Mouse (Mus musculus) stomach, embryonic 14.5 days (tissue): ENCODE measurements at regions not wholly inside any gene's neighbourhood (a gene's known extent, or its start where the extent isn't known, plus 50 kb on each side); places are given as distances from the start of the nearest gene placed in this dataset.

Experiments used
- ATAC-seq: fragments of 200-750 bp; cut with Nextera tagmentation; 2 replicates; pipeline ENCODE4 v1.8.0; 2017; ENCODE audit warnings: low read depth, moderate TSS enrichment; ENCODE audit not compliant: insufficient number of reproducible peaks, insufficient read depth, low FRiP score
- H3K27ac ChIP-seq: fragments of 300-500 bp; sonication (generic); 2 replicates; pipeline ENCODE4 v1.5.1; 2014; ENCODE audit warnings: mild to moderate bottlenecking, low read length, moderate library complexity, mixed read lengths
- H3K27me3 ChIP-seq: fragments of 300-500 bp; sonication (generic); 2 replicates; pipeline ENCODE4 v1.6.1; 2014; ENCODE audit warnings: low read length, control low read depth, mixed read lengths; ENCODE audit not compliant: control insufficient read depth, insufficient read depth
- H3K36me3 ChIP-seq: fragments of 300-500 bp; sonication (generic); 2 replicates; pipeline ENCODE4 v1.6.1; 2014; ENCODE audit warnings: mild to moderate bottlenecking, control low read depth, low read length, moderate library complexity, mixed read lengths; ENCODE audit not compliant: control insufficient read depth, insufficient read depth
- H3K4me1 ChIP-seq: fragments of 300-500 bp; sonication (generic); 2 replicates; pipeline ENCODE4 v1.6.1; 2014; ENCODE audit warnings: low read length, control low read depth, mixed read lengths; ENCODE audit not compliant: control insufficient read depth, insufficient read depth
- H3K4me2 ChIP-seq: fragments of 300-500 bp; sonication (generic); replicated peaks from 2 replicates; pipeline ENCODE4 v1.6.1; 2014; ENCODE audit warnings: low read depth, low read length, control low read depth
- H3K4me3 ChIP-seq: fragments of 300-500 bp; sonication (generic); 2 replicates; pipeline ENCODE4 v1.5.1; 2014; ENCODE audit warnings: low read depth, low read length, control low read depth
- H3K9ac ChIP-seq: fragments of 300-500 bp; sonication (generic); replicated peaks from 2 replicates; pipeline ENCODE4 v1.6.1; 2014; ENCODE audit warnings: low read depth, mild to moderate bottlenecking, control low read depth, low read length, moderate library complexity, mixed read lengths
- H3K9me3 ChIP-seq: fragments of 300-500 bp; sonication (generic); 2 replicates; pipeline ENCODE4 v1.6.1; 2016; ENCODE audit warnings: low read depth, low read length, control low read depth; ENCODE audit not compliant: control insufficient read depth
- WGBS: fragments of 180-500 bp; shearing (Covaris S2); extraction: QIAGEN DNeasy Blood & Tissue Kit; methylation state at CpG from one replicate; pipeline ENCODE4 v1.1.7; 2014; 5-methylcytosine and 5-hydroxymethylcytosine counted together

DNA sequence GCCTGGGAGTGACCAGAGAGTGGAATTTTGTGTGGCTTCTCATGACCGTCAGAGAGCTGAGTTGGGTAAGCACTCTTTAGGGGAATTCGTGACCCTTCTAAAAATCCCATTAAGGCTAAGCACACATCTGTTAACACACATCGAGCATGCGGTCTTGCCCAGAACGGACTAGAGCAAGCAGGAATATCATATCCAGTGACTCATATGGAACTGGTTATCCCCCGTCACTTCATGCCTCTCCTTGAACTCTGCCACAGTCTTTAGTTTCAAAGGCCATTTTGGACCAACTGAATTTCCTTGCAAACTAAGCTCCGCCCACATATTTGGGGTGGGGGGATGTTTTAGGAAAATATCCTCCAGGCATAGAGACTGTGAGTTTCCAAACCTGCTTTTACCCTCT, 186.7 kb upstream of the Usp24 start:
- no peak for ATAC-seq
- H3K27ac ChIP-seq = no peak overlapping the region; the same call in 1 of the 2 replicates
- H3K4me3 ChIP-seq = no peak overlapping the region
- no peaks in the 10 kb centered on the region for H3K27me3 ChIP-seq
- no peaks in the 10 kb centered on the region for H3K36me3 ChIP-seq
- no peak overlapping the region for H3K9ac ChIP-seq
- H3K4me1 ChIP-seq = peaks cover 6% of the 10 kb centered on the region; the same call in 1 of the 2 replicates
- 55% methylated on average over 7 of the region's 7 CpGs for WGBS
- H3K9me3 ChIP-seq = no peaks in the 10 kb centered on the region
- no peak overlapping the region for H3K4me2 ChIP-seq

DNA sequence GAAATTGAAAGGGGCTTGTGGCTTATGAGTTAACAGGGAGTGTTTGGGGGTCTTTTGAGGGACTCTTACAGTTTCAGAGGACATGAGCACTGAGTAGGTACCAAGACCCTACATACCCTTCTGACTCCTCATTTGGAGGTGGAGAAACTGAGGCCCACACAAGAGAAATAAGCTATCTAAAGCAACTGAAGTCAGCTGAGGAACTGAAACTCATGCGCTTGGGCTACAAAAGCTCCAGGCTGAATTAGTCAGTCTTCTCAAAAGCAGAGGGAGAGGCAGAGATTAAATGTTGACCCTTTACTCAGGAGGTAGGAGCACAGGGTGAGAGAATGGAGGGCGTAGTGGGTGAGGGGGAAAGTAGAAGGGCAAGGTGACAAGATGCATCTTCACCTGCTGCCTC, 186.2 kb upstream of the Usp24 start:
- Histone ChIP-seq H3K4me1 (peaks cover 7% of the 10 kb centered on the region; the same call in 1 of the 2 replicates), H3K9ac (no peak overlapping the region), H3K27ac (no peak overlapping the region), H3K9me3 (no peaks in the 10 kb centered on the region), H3K4me2 (no peak overlapping the region), H3K36me3 (no peaks in the 10 kb centered on the region), H3K4me3 (no peak overlapping the region), H3K27me3 (no peaks in the 10 kb centered on the region)
- 85% methylated on average over 2 of the region's 2 CpGs for WGBS
- no peak for ATAC-seq

DNA sequence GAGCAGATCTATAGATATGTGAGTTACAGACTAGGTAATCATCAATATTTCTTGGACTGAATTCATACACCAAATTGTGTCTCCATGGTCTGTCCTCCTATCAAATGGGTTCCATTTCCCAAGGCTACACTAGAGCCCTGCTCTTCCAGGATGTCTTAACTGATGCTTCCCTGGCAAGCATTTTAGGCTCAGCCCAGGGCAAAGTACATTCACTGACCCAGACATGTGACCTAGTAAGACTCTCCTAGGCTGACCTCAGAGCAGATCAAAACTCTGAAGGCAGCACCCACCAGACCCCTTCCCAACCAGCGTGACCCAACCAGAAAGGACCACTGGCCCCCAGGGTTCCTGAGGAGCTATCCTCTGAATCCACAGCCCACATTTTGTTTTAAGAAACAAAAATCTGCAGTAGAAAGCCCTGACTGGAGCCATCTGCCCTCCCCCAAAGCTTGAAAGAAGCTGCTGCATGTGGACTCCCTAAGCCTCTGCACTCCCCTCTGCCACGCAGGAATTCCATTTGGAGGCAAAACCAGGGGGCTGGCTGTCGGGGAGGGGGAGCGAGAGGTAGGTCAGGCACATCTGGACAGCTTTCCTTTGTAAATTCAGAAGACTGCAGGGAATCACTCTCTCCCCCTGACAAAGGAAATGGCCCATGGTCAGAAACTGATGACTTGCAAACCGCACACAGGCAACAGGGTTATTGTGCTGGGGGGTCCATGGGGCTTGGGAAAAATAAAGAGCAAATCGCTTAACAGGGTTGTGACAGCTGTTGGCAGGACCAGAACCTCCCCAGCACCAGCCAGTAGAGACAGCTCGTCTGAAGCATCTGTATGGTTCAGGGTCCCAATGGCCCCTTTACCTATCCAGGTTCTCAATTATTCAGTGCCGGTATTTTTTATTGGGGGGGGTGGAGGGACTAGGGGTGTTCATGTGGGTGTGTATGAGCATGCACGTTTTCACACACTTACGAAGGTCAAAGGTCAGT, 182.0 kb upstream of the Usp24 start:
- Histone ChIP-seq H3K4me2 (no peak overlapping the region), H3K9ac (no peak overlapping the region), H3K4me3 (no peak overlapping the region), H3K27me3 (no peaks in the 10 kb centered on the region), H3K4me1 (peaks cover 7% of the 10 kb centered on the region; the same call in 1 of the 2 replicates), H3K9me3 (no peaks in the 10 kb centered on the region), H3K36me3 (no peaks in the 10 kb centered on the region), H3K27ac (no peak overlapping the region)
- WGBS = 52% methylated on average over 10 of the region's 10 CpGs
- no peak for ATAC-seq

DNA sequence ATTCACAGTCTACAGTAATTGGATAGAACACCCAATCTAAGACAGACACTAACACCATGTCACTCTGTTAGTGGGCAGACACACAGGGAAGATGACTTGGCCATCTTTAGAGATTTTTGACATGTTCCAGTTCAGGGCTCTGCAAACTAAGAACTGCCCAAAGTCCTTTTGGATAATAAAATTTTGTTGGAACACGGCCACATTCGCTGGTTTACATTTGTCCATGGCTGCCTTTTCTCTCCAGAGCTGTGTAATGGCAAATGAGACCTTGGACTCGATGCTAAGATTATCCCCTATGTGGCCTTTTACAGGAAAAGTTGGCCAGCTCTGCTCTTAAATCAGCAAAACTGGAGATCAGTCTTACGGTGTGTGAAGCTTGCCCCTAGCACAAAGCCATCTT, 173.3 kb upstream of the Usp24 start:
- Histone ChIP-seq H3K4me2 (no peak overlapping the region), H3K27me3 (no peaks in the 10 kb centered on the region), H3K36me3 (no peaks in the 10 kb centered on the region), H3K27ac (no peak overlapping the region), H3K4me3 (no peak overlapping the region), H3K4me1 (no peaks in the 10 kb centered on the region), H3K9me3 (no peaks in the 10 kb centered on the region), H3K9ac (no peak overlapping the region)
- ATAC-seq = no peak
- 65% methylated on average over 4 of the region's 4 CpGs for WGBS

- Histone ChIP-seq H3K9ac (no peak overlapping the region), H3K27me3 (no peaks in the 10 kb centered on the region), H3K36me3 (no peaks in the 10 kb centered on the region), H3K9me3 (no peaks in the 10 kb centered on the region), H3K4me3 (no peak overlapping the region), H3K4me2 (no peak overlapping the region), H3K27ac (no peak overlapping the region), H3K4me1 (no peaks in the 10 kb centered on the region)
- ATAC-seq = no peak
- 80% methylated on average over 7 of the region's 7 CpGs for WGBS
Measured at GRCm38 (mm10) chr4:106144351-106145116, 171.5 kb upstream of the Usp24 start.

DNA sequence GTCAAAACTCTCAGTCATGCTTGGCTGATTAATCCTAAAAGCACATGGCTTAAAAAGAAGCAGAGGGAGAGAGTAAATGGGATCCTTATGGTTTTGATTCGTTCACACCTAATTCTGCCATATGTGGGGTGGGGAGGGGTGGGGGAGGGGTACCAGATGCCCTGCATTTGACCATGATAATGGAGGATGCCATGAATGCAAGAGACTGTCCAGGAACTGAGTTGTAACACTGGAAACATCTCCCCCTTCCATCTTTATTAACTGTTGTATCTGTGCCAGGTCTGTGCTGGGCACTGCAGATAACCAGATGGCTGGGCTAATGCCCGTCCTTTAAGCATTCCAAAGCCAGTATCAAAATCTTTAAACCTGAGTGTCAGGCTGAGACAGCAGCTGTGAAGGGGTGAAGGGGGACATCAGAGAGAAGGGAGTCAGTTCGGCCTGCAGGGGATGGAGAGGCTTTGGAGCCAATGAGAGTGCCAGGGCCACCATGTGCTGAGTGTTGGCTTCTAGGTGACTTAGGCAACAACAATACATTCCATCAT, 169.0 kb upstream of the Usp24 start:
- Histone ChIP-seq H3K4me1 (no peaks in the 10 kb centered on the region), H3K27me3 (no peaks in the 10 kb centered on the region), H3K27ac (no peak overlapping the region), H3K36me3 (no peaks in the 10 kb centered on the region), H3K4me3 (no peak overlapping the region), H3K9me3 (no peaks in the 10 kb centered on the region), H3K4me2 (no peak overlapping the region), H3K9ac (no peak overlapping the region)
- ATAC-seq = no peak
- WGBS = 67% methylated on average over 3 of the region's 3 CpGs

- no peaks in the 10 kb centered on the region for H3K27me3 ChIP-seq
- no peaks in the 10 kb centered on the region for H3K4me1 ChIP-seq
- H3K9ac ChIP-seq = no peak overlapping the region
- no peak overlapping the region for H3K27ac ChIP-seq
- no peak overlapping the region for H3K4me2 ChIP-seq
- WGBS = 88% methylated on average over 3 of the region's 3 CpGs
- ATAC-seq = no peak
- H3K4me3 ChIP-seq = no peak overlapping the region
- H3K36me3 ChIP-seq = no peaks in the 10 kb centered on the region
- no peaks in the 10 kb centered on the region for H3K9me3 ChIP-seq
Measured at GRCm38 (mm10) chr4:106148866-106149265, 167.1 kb upstream of the Usp24 start.

DNA sequence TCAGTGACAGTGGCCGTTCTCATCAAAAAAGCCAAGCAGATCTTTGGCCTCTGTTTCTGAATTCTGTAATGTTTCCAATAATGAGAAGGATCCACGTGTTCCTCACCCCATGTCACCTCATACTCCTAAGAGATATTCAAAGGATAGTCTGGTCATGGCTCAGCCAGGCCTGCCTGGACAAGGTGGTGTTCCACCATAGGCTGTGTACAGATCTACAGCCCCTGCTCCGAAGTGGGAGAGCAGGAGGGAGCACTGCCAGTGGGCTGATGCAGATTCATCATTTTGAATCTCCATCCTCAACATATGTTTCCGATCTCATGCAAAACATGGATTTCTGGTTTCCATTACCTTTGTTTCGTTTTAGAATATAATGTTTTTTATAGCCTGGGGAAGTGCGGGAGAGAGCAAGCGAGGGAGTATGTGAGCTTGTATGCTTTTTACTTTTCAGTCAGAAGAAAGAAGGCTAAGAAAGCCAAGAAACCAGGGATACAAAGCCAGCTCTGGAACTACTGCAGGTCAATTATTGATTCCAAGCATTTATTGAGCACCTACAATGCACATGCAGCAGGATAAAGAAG, 166.5 kb upstream of the Usp24 start:
- no peaks in the 10 kb centered on the region for H3K9me3 ChIP-seq
- no peak for ATAC-seq
- no peaks in the 10 kb centered on the region for H3K4me1 ChIP-seq
- no peak overlapping the region for H3K27ac ChIP-seq
- no peaks in the 10 kb centered on the region for H3K27me3 ChIP-seq
- H3K4me3 ChIP-seq = no peak overlapping the region
- no peaks in the 10 kb centered on the region for H3K36me3 ChIP-seq
- no peak overlapping the region for H3K9ac ChIP-seq
- 77% methylated on average over 7 of the region's 7 CpGs for WGBS
- no peak overlapping the region for H3K4me2 ChIP-seq
